Comparison of ENCODE assay signal across 10 mouse cellular contexts in the genomic region with DNA sequence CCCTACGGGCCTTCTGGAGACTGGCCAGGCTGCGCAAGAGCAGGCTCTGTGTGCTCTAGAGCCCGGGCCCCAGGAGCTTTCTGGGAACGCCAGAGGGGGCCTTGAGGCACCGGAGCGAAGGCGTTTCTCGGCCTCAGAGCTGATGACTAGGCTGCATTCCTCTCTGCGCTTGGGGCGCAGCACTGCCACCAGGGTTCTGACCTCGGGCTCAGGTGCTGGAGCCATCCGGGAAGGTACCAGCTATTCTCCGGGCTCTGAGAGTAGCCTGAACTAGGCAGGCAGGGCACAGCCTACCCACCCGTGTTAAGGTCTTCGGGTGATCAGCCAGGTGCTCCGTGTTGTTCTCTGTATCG. TPM values are rescaled to one million over a fixed set of nuclear protein-coding genes. Genes with fewer than 3 reads are reported as not detected.
A peak's percentile ranks its signal among the peaks of the same experiment; 100 is the strongest.
DNase-seq lines count a peak whose midpoint lies in the region; ATAC-seq lines count a peak whose summit lies in the region.
"Had no signal": no experiment of that assay in that cellular context is flagged by ENCODE, and none has a peak within 500 bp of the region (broad histone marks: within the 10 kb centered on the region; RNA-seq: fewer than 3 reads in every experiment).

No protein-coding gene starts in this region.

- peaks cover 48% of the 10 kb centered on the region for H3K4me1 ChIP-seq in heart, embryonic 12.5 days (replicated peaks)
- peaks cover 55% of the 10 kb centered on the region for H3K4me1 ChIP-seq in forebrain, embryonic 15.5 days
- peaks cover 65% of the 10 kb centered on the region for H3K4me1 ChIP-seq in midbrain, embryonic 10.5 days

- H3K4me2 ChIP-seq in heart, embryonic 12.5 days: peak overlapping the region; percentile 67
- peak overlapping the region; percentile 62 for H3K4me2 ChIP-seq in forebrain, embryonic 15.5 days (replicated peaks)

- 5% methylated on average over 17 of the region's 17 CpGs for WGBS in heart, embryonic 12.5 days
- WGBS in forebrain, embryonic 15.5 days: 5% methylated on average over 17 of the region's 17 CpGs
- 2% methylated on average over 17 of the region's 17 CpGs for WGBS in midbrain, embryonic 10.5 days

- H3K36me3 ChIP-seq in heart, embryonic 12.5 days: no peaks in the 10 kb centered on the region
- H3K36me3 ChIP-seq in forebrain, embryonic 15.5 days: no peaks in the 10 kb centered on the region
- no peaks in the 10 kb centered on the region for H3K36me3 ChIP-seq in midbrain, embryonic 10.5 days

- H3K4me3 ChIP-seq in heart, embryonic 12.5 days: peak overlapping the region; percentile 49
- peak overlapping the region; percentile 43; the same call in 1 of the 2 replicates for H3K4me3 ChIP-seq in forebrain, embryonic 15.5 days
- H3K4me3 ChIP-seq in midbrain, embryonic 10.5 days: peak overlapping the region; percentile 45

- no peak overlapping the region for H3K27ac ChIP-seq in heart, embryonic 12.5 days (ENCODE audit: poor library complexity, severe bottlenecking)
- H3K27ac ChIP-seq in forebrain, embryonic 15.5 days (replicated peaks): no peak overlapping the region
- H3K27ac ChIP-seq in midbrain, embryonic 10.5 days (replicated peaks): no peak overlapping the region

- no peak for DNase-seq in heart, postnatal 25 days (ENCODE audit: low spot score)
- DNase-seq in R1 (ENCODE audit: low read depth, low spot score): peak; percentile 59
- no peak for DNase-seq in midbrain, embryonic 10.5 days (ENCODE audit: low spot score)
- DNase-seq in spleen, postnatal 4 days (ENCODE audit: low spot score in 2 of 2): no peak
- no peak for DNase-seq in thymus, adult 18-20 months
- DNase-seq in frontal cortex, postnatal 25 days (ENCODE audit: low spot score in 2 of 2): no peak

- ATAC-seq in heart, embryonic 12.5 days (ENCODE audit: insufficient number of reproducible peaks, low FRiP score): no peak
- ATAC-seq in forebrain, embryonic 15.5 days (replicated peaks): no peak

- H3K9ac ChIP-seq in heart, embryonic 12.5 days: peak overlapping the region; percentile 30; the same call in 1 of the 2 replicates
- H3K9ac ChIP-seq in forebrain, embryonic 15.5 days (replicated peaks): no peak overlapping the region

- H3K27me3 ChIP-seq in heart, embryonic 12.5 days (replicated peaks): peaks cover 93% of the 10 kb centered on the region
- H3K27me3 ChIP-seq in forebrain, embryonic 15.5 days: peaks cover 45% of the 10 kb centered on the region
- H3K27me3 ChIP-seq in midbrain, embryonic 10.5 days (ENCODE audit: low read depth, poor library complexity, severe bottlenecking): peaks cover 99% of the 10 kb centered on the region

- intact Hi-C loops in heart, postnatal 25 days (cut with DNase I): loop anchor here (5.0 kb wide), 1 partner anchor 35 kb away; the partner anchor contains the start of gene Rsg1

- H3K9me3 ChIP-seq in heart, embryonic 12.5 days (replicated peaks): no peaks in the 10 kb centered on the region
- H3K9me3 ChIP-seq in forebrain, embryonic 15.5 days: no peaks in the 10 kb centered on the region
- H3K9me3 ChIP-seq in midbrain, embryonic 10.5 days (replicated peaks): no peaks in the 10 kb centered on the region

RNA-seq across cellular contexts. Expression of gene Arhgef19, which starts 7.7 kb away (rescaled TPM):
- 2.6 and 3.1 TPM in 2 replicates for polyA plus RNA-seq in heart, embryonic 12.5 days (2016; fragmentation: Nextera tagmentation; extraction: Ambion mirVana)
- 10 to 100 TPM; 28.5 to 36.4 TPM for total RNA-seq in heart, postnatal 25 days (2021)
- polyA plus RNA-seq in forebrain, embryonic 15.5 days (2015; fragmentation: Nextera tagmentation; extraction: Ambion mirVana): 1.3 TPM in 2 replicates
- polyA plus RNA-seq in midbrain, embryonic 10.5 days (2016; fragmentation: Nextera tagmentation; extraction: Ambion mirVana): 0.64 and 1.4 TPM in 2 replicates
- total RNA-seq: MEL had no signal

RNA-seq across cellular contexts. Expression of gene Rsg1, which starts 33.2 kb away (rescaled TPM):
- 2.0 and 2.3 TPM in 2 replicates for polyA plus RNA-seq in heart, embryonic 12.5 days (2016; fragmentation: Nextera tagmentation; extraction: Ambion mirVana)
- under 1 TPM; 0.45 to 0.60 TPM for total RNA-seq in heart, postnatal 25 days (2021)
- polyA plus RNA-seq in forebrain, embryonic 15.5 days (2015; fragmentation: Nextera tagmentation; extraction: Ambion mirVana): 8.4 and 10.9 TPM in 2 replicates
- polyA plus RNA-seq in midbrain, embryonic 10.5 days (2016; fragmentation: Nextera tagmentation; extraction: Ambion mirVana): 7.4 and 7.5 TPM in 2 replicates
- polyA plus RNA-seq: erythroblast, embryonic 14.5 days had no signal

RNA-seq across cellular contexts. Expression of gene Epha2, which starts 54.1 kb away (rescaled TPM):
- 5.3 and 6.1 TPM in 2 replicates for polyA plus RNA-seq in heart, embryonic 12.5 days (2016; fragmentation: Nextera tagmentation; extraction: Ambion mirVana)
- 1 to 10 TPM; 6.8 to 7.7 TPM for total RNA-seq in heart, postnatal 25 days (2021)
- polyA plus RNA-seq in forebrain, embryonic 15.5 days (2015; fragmentation: Nextera tagmentation; extraction: Ambion mirVana): 1.0 and 1.1 TPM in 2 replicates
- 3.6 and 3.7 TPM in 2 replicates for polyA plus RNA-seq in midbrain, embryonic 10.5 days (2016; fragmentation: Nextera tagmentation; extraction: Ambion mirVana)
- polyA plus RNA-seq: erythroblast, embryonic 14.5 days had no signal
